Mouse (Mus musculus) embryo, embryonic 11 days (tissue): ENCODE measurements around the gene Brd1.
"Not testable (repeated sequence)": the region's sequence is repeated elsewhere in the genome, so short reads cannot be mapped to it uniquely, and the experiment has no call there.

Experiments used
- DNase-seq: peaks from one replicate; pipeline ENCODE4 v3.0.0-alpha.2; 2015

Gene Brd1

GRCm38 (mm10) chr15:88733834-88734571 is at the start of gene Brd1:
TSS of gene Brd1 (minus strand) at chr15:88734233.
- peak; percentile 94 for DNase-seq

DNA sequence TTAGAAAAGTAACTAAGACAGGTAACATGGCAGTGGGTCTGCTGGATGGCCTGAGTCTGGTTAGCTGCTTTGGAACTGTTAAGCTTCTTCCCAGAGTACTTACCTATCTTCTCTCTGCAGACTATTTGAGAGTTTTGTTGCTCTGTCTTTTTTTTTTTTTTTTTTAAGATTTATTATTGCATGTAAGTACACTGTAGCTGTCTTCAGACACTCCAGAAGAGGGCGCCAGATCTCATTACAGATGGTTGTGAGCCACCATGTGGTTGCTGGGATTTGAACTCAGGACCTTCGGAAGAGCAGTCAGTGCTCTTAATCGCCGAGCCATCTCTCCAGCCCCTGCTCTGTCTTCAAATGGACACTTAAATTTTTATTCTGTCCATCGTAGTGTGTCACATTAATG is 40.6 kb upstream of the Brd1 start:
- not testable (repeated sequence) for DNase-seq

DNA sequence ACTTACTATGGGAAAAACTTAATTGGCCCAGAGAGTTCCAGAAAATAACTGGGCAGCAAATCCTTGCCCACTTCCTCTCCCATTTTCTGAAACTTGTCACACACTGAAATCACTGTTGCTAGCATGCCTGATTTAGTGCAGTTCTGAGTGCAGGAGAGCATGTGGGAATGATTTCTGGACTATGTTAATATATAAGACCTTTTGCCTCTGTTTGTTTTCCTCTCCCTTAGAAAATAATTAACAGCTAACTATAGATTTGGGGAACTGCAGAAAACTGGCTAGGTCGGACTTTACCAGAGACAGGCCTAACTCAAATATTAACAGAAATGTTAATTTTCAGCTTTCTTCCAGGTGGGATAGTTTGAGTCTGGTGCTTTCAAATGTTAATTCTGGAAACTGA is 34.5 kb upstream of the Brd1 start:
- DNase-seq, result no peak

DNA sequence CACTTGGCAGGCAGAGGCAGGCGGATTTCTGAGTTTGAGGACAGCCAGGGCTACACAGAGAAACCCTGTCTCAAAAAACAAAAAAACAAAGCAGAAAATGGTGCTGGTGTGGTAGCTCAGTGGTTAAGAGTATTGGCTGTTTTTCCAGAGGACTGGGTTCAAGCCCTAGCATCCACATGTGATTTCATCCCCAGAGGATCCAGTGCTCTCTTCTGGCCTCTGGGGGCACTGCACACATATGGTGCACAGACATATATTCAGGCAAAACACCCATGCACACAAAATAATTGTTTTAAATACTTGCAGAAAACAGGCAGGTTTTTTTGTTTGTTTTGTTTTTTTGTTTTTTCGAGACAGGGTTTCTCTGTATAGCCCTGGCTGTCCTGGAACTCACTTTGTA is 32.1 kb upstream of the Brd1 start:
- DNase-seq, result peak; percentile 5

DNA sequence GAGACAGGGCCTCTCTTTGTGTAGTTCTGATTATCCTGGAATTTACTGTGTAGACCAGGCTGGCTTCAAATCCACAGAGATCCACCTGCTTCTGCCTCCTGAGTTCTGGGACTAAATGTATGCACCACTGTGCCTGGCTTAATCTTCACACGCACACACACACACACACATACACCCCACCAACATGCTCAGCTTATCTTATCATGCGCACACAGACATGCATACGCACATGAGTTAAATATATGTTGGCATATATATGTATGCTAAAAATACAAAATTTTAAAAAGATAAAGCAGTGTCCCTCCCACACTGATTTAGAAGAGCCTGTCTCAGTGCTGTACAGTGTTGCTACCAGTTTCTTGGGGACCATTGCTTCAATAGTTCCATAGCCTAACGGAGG is 27.5 kb upstream of the Brd1 start:
- DNase-seq, result no peak

- DNase-seq, result no peak
Observed at GRCm38 (mm10) chr15:88758061-88758460, 24.0 kb upstream of the Brd1 start.

- DNase-seq, result no peak
Observed at GRCm38 (mm10) chr15:88755761-88756160, 21.7 kb upstream of the Brd1 start.

GRCm38 (mm10) chr15:88754896-88755295 is 20.9 kb upstream of the Brd1 start:
- no peak for DNase-seq

GRCm38 (mm10) chr15:88752403-88752733 is 18.3 kb upstream of the Brd1 start:
- DNase-seq, result no peak

- peak; percentile 77 for DNase-seq
Observed at GRCm38 (mm10) chr15:88751564-88752402, 17.8 kb upstream of the Brd1 start, which contains the start of gene Zbed4. TSS of gene Zbed4 (plus strand) at chr15:88751660.

DNA sequence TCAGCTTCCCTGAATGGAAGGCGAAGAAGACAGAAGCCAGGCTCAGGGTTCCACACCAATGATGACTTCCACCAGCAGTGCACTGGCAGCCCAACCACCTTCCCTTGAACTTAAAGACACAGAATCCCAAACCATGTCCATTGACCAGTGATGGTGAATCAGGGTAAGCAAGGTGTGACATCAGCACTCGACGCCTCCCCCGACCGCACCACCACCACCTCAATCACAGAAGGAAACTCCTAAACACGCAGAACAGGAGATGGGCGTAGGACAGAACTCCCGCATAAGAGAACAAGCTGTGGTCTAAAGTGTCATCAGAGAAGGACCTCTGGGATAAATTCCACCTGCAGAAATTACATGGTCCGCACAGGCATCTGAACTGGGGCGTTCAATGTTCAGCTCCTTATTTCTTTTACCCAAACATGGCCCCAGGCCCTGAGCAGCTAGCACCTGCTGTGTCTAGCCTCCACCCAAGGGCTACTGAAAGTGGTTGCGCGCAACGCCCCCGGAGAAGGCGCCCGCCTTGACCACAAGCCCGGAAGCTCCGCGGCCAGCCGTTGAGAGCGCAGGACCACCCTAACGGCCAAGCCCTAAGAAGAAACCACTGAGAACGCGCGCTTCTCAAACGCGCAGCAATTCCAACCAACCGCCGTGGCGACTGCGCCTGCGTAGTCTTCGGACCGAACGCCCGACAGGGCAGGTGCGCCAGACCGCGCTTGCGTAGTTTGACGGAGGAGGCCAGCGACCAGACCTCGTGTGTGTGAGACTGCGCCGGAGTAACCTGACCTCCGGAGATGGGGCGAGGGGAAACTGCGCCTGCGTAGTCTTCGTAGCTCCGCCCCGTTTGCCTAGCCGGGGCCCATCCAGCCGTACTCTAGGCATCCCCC is 16.9 kb upstream of the Brd1 start:
- DNase-seq, result peak; percentile 99

- no peak for DNase-seq
Observed at GRCm38 (mm10) chr15:88750032-88750431, 16.0 kb upstream of the Brd1 start.

DNA sequence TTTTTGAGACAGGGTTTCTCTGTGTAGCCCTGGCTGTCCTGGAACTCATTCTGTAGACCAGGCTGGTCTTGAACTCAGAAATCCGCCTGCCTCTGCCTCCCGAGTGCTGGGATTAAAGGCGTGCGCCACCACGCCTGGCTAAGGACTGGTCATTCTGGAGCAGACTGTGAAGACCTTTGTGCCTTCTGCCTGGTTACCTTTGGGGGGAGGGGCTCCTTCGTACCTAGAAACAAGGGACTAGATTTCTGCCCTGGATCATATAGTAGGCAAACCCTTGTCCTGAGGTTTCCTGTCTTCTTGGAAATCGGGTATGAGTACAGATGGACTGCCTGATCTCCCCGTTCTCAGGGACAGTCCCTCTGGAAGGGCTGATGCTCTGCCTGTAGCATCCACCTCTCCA is 15.6 kb upstream of the Brd1 start:
- not testable (repeated sequence) for DNase-seq

DNA sequence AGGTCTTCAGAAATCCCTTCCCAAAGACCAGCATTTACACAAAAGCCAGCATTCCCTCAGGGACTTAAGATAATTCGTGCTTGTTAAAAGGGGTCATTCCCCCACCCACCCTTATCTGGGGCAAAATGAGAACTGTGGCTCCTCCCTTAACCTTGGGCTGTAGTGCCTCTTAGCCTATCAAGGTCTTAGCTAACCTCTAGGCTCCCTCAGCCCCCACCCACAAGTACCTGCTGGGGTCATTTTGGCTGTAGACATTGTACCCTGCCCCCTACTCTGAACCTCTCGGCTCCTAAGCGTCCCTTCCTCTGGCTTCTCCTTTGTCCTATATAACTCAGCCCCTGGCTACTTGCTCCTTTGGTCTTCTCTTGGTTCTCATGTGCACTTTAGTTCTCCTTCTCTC is 11.9 kb upstream of the Brd1 start:
- no peak for DNase-seq

GRCm38 (mm10) chr15:88745347-88745746 is 11.3 kb upstream of the Brd1 start:
- no peak for DNase-seq

DNA sequence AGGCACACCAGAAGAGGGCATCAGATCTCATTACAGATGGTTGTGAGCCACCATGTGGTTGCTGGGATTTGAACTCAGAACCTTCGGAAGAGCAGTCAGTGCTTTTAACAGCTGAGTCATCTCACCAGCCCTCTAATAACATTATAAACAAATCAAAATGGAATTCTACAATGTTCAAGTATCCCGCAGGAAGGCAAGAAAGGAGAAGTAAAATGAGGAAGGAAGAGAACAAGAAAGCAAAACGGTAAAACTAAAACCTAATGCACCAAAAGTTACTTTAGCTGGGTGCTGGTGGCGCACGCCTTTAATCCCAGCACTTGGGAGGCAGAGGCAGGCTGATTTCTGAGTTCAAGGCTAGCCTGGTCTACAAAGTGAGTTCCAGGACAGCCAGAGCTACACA is 9.3 kb upstream of the Brd1 start:
- not testable (repeated sequence) for DNase-seq

DNA sequence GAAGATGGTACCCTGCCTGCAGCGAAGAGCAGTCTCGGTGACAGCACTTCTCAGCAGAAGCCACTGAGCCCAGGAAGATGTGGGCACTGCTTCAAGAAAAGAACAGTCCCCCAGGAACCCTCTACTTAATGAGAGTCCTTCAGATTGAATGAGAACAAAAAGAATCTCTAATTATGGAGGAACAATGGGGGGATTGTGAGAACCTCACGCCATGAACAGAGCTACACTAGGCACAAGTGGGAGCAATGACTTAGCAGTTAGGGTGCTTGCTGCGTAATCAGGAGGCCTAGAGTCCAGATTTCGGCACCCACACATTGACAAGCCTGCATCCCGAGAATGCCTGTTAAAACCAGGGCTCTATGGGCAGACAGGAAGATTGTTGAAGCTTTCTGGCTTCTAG is 7.3 kb upstream of the Brd1 start:
- DNase-seq, result no peak

- no peak for DNase-seq
Observed at GRCm38 (mm10) chr15:88738466-88738865, 4.4 kb upstream of the Brd1 start.

GRCm38 (mm10) chr15:88736166-88736565 is 2.1 kb upstream of the Brd1 start:
- DNase-seq, result no peak

DNA sequence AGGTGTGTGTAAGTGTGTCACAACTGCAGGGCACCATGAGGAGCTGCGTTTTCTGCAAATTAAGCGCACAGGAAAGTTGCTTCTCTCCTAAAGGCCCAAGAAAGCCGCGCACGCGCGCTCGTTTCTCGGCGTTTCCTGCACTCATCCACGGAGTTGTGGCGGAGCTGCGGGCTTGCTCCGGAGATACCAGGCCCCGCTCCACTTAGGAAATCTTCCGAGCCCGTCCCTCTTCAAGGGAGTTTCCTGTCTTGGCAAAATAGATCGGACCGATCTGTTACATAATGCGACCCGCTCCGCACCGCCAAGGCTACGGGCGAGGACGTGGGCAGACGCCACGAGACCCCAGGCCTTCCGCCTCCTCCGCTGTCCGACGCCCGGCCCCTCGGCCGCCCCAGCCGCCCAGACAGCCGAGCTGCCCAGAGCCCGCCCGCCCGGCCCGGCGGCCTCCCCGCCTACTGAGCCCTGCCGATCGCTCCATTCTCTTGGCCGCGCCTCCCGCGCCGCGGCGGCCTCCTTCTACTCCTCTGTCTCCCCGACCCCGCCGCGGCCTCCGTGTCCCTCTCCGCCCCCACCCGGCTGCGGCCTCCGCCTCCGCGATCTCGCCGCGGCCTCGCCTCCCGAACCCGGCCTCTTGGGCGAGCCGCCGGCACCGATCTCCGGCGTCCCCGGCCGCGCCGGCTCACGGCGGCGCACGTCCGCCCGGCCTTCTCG is 837 bp downstream of the Brd1 start:
- peak; percentile 77 for DNase-seq

DNA sequence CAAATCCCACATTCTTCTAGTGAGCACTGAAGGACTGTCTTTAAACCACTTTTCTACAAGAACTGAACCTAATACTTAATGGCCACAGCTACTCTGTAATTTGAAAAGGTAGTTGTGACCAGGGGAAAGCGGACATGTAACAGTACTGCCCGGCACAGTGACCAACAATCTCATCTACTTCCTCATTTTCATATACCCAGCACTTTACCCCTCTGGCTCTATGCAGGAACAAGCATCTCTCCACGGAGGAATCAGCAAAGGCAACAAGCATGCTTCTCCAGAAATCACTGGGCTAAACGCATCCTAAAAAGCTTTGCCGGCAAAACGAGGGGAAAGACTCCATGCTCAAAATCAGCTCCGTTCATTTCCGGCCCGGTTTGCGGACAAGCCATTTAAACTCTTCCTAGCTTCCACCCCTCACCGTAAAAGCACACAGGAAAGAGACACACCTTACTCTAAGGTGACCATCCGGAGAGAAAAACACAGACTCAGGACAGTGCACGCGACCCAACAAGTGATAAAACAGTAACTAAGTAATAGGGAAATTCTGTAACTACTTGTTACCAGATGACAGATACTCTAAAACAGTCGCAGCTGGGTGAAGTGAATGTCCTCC is 1.5 kb downstream of the Brd1 start:
- DNase-seq, result no peak

GRCm38 (mm10) chr15:88730717-88731116 is 3.3 kb downstream of the Brd1 start:
- no peak for DNase-seq
